Mouse (Mus musculus) liver (tissue): ENCODE results near the gene Arnt2.
A peak's percentile ranks its signal among the peaks of the same experiment; 100 is the strongest.

Experiments
- DNase-seq: peaks from one replicate; pipeline ENCODE4 v3.0.0-alpha.2; 2020; ENCODE audit warnings: mixed read lengths

Gene Arnt2

DNA sequence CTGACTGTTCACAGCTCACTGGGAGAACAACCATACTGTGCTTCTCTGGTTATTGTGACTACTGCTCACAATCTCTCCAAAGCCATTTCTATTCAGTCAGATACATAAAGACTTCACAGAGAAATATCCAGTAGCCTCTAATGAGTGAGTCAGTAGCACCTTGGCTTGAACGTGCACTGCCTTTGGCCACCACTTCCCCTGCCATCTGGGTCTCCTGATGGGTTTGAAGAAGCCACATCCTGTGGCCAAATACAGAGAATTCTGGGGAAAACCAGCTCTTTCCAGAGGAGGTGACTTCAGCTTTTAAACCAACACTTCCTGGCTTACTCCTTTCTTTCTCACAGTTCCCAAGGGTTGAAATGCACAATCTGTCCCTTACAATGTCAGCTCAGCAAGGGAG, 69.0 kb downstream of the Arnt2 start:
- DNase-seq = no peak

DNA sequence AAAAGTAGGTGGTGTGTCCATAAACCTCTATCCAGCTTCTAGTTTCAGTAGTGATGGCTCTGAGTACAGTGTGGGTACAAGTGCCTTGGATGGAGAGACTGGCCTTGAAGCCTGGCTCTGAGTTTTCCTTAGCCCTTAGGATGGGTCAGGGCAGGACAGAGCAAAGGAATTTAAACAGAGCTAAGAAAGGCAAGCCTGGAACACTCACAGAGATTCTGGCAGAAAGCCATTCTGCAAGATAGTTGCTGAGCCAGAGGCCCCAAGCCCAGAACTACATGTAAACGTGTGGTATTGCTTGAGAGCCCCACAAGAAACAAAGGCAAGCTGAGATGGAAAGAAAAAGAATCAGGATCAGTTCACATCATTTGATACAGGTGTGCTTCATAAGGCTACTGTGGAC, 70.8 kb downstream of the Arnt2 start:
- DNase-seq = no peak

DNA sequence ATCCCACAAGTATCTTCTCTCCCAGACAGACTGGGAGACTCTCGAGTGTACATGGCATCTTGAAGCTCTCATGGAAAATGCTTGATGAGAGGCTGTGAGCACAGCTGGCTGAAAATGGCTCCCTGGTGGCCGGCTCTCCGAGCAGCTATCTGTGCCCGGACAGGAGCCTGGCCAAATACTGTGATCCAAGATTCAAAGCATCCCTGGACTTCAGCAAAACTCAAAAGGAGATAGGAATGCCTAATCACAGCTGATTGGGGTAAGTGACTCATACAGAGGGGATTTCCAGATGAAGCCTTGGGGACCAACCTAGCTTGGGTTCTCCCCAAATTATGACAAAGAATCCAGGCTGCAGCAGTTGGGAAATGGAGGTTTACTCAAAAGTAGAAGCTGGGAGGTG, 72.2 kb downstream of the Arnt2 start:
- no peak for DNase-seq

DNA sequence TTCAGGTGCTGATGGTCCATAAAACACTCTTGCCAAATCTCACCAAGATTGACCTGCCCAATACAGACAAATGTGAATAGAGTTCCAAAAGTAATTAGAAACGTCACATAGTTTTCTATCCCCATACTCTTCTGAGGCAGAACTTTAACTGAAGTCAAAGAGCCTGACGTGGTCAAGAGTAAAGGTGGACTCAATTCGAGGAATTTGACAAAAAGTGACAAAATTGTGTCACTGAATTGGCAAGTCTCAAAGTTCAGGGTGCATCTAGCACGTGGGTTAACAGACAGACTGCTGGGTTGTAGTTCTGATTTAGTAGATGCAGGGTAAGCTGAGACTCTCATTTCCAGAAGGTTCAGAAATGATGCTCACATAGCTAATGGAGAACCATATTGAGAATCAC, 73.1 kb downstream of the Arnt2 start:
- DNase-seq = no peak

DNA sequence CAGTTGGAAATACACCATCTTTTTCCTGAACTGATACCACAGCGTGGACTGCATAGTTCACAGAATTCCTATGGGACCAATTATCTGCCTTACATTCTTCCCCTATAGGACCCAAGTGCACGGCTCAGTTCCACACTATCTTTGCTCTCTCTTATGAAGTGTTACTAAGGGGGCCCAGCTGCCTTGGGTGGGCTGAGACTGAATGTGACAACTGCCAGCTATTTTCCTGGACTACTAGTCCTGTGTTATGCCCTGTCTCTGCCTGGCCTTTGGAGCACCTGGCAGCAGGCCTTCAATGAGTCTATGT, 73.4 kb downstream of the Arnt2 start:
- no peak for DNase-seq

DNA sequence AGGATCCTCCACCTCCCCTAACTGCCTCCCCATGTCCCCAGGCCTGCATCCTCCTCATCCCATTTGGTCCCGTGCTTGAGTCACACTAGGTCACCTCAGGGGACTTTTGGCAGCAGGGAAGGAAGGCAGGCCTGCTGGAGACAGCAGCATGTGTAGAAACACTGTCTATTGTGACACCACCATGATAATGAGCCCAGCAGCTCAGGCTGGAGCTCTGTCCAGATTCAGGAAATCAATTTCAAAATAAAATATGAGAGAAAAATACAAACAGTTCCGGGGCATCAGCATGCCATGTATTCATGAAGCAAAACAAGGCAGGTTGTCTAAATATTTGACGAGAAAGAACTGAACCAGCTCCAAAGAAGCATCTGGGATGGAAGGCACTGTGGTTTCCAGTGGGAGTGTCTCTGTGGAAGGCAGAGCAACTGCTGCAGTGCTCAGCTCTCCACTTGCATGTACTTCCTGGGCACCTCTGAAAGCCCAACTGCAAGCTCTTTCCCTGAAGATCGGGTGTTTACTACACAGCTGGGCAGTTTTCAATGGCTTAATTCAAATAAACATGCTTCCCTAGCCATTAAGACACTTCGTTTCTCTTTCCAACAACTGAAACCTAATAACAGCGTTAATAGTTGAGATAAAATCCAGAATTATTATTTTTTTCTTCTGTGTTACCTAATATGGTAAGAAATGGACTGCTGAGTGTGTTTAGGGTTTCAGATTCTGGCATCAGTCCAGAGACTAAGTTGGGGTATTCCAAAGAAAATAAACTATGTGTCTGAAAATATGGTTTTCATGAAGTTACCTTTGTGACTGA, 74.0 kb downstream of the Arnt2 start:
- no peak for DNase-seq

DNA sequence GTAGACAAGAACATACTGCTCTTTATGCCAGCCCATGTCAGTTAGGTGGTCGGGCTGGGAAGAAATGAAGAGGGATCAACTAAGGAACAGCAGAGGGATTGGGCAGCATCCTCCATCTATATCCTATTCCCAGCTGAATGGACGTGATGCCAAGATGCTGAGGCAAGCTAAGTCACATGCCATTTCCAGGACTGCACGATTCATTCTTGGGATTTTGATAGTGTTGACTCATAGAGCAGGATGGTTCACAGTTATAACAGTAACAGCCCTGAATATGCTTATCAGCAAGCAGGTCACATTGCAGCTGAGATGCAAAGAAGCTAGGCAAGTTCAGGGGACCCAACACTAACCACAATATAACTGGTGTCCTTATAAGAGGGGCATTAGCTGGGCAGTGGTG, 76.0 kb downstream of the Arnt2 start:
- no peak for DNase-seq

DNA sequence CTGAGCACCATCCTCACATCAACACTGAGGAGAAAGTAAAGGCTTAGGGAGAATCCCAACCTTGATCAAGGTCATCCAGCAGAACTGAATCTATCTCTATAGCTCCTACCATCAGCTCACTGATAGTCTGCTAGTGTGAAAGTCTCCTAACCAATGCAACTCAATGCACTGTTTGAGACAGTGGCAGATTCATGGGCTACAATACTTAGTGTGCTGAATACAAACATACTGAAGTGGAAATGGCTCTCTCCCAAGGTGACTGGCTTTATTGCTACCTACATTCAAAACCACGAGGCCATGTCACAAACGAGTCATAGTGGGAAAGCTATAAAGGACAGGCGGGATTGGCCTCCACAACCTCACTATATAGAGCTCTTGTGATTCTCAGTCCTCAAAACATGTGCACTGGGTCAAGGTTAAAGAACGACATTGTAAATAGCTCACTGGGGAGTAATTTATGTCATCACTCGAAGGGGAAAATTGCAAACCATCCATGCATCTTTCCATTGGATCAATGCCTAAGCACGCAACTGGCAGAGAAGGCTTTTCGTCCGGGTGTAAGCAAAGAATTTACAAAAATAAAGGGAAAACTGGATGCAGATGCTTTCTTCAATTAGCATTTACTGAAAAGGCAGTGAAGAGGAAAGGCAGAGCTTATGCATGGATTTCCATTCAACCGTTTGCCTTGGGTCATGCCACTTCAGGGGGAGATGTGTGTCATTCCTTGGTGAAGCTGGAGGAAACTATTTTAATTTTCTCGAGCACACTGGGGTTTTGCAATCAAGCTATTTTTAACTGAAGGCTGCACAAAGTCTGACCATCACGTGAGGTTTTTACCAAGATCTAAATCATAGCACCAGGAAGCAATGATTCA, 77.4 kb downstream of the Arnt2 start:
- DNase-seq = no peak

DNA sequence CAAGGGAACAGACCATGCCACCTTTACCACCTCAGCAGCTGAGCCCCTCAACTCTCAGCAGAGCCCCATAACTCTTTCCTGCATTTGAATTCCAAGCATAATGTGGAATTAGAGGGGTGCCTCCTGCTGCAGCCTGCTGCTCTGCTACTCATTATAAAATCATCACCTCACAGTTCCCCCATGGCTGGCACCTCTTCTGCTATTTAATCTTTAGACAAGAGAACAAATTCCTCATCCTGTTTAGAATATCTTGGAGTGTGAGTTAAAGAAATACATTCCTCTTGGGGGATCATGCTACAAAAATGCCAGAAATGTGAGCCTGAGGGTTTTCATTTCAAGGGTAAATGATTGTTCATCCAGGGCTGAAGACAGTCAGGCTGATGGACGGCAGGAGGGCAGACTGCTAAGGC, 80.8 kb downstream of the Arnt2 start:
- DNase-seq = no peak

DNA sequence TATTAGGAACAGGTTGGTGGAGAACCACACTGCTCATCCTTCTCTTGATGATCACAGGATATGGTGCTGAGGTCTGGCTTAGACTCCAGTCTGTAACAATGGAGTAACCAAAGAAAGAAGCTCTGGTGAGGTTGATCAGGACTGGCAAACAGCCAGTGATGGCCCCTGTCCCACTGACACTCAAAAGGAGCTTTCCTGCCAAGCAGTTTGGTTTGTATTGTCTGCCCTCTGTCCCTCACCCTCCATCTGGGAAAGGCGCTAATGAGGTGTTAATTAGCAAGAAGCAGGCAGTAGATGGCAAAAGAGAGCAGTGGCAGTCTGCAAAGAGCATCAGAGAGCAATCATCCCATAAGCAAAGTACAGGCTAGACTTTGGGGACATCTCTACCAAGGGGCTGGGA, 81.2 kb downstream of the Arnt2 start:
- DNase-seq = no peak

DNA sequence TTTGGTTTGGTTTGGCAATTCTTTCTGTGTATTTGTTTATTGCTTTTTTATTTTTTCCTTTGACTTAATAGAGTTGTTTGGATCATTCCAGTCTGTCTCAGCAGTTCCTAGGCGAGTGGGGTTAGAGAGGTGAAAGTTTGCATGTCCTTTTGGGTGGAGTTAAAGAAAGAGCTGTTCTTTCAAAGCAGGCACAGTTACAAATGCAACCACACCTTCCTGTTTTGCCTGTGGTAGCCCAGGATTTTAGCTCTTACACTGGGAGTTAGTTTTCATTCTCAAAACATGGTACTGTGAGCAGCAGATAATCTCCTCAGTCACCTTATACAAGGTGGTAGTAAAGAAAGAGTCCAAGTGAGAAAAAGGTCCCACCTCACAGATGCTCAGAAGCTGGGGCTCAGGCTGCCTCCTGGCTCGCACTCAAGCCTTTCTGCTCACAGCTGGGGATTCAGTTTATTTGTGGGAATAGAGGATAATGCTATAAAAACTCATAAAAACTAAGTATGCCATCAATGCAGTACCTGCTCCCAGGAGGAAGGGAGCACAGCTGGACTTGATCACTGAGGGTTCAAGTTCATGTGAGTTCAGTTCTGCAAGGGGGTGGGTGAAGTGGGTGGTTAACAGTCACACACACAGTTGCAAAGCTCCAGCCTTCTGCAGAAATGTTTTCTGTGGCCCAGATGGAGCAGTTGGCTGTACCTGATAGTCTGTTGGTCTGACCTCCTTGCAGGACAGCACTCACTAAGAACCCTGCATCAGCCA, 84.2 kb downstream of the Arnt2 start:
- DNase-seq = no peak

DNA sequence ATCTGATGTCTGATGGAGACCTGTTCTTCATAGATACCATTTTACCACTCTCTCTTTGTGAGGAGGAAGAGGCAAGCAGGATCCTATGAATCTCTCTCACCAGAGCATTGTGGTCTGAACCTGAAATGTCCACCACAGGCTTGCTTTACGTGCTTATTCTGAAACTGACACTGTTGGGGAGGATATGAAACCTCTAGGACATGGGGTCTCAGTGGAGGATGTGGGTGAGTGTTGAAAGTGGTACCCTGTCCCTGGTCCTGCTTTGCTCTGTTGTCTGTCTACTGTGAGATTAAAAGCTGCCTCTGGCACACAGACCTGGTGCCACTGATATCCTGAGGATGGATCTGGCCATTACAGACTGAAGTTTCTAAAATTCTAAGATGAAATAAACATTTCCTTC, 88.4 kb downstream of the Arnt2 start:
- DNase-seq = no peak

DNA sequence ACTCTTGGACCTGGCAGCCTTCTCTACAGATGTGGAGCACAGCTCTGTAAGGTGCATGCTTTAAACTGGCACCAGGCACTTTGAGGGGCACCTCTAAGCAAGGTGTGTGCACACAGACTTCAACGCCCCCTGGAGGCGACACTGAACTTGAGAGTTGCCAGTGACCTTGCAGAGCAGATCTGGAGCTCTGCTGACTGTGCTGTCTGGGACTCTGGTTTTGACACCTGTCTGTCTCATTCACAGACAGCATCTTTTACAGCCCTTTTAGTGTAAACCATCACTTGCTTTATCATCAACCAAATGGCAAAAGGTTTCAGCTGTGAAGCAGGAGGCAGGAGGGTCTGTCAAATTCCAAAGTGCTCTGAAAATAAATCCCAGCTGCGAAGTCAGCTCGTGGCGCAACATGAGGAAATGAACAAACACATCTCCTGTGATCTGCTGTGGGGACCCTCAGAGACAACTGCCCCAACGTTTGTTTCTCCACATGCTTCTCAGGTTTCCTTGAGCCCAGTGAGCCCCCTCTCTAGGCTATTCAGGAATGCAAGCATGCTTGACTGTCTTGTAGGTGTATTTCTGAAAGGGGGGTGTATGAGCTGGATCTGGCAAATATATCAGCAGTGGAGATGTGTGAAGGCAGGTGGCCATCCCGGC, 94.5 kb downstream of the Arnt2 start:
- peak; percentile 33 for DNase-seq

DNA sequence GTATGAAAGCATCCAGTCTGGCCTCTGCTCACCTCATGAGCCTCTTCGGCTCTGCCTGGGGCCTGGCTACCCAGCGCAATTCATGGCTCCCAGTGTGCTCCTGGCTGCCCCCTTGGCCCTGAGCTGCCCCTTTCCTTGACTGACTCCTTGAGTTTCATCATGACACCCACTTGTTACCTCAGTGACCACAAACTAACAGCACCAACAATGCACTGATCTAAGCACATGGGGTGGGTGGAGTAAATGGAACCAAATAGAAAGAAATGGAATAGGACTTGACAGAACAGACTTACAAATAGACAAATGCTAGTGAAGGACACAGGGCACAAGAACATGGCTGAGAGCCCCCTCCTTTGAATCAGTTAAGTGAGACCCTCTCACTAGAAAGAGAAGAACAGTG, 95.2 kb downstream of the Arnt2 start:
- no peak for DNase-seq

DNA sequence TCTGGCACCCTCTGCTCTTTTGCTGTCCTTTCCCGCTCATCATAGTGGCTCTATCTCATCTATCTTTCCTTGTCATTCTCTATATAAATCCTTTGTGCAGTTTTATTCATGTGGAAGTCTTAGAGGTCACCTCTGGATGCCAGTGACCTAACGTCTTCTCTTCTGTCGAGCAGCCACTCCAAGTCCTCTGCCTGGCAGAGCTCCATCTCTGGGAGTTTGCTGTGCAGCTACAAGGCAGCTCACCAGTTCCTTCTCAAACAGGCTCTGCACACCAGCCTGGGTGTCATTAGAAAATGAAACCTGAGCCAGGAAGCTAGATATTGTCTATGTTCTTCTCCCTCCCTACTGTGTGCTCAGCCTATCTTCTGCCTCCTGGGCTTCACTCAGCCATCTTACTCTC, 98.4 kb downstream of the Arnt2 start:
- DNase-seq = no peak

DNA sequence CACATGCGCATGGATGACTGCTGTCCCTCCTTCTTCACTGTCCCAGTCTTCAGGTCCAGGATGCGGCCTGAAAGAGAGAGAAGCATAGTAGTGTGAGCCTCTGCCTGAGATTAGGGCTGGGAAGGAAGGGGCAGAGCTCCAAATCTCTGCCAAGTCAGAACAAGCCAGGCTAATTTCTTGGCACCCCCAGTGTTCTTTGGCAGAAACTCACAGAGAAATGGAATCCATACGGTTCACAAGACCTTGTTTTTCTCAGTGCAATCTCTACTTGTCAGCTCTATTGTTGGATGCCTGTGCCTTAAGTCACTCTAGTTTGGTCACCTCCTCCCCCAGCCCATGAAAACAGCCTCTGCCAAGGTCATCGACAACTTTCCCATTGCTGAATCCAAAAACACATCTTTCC, 99.1 kb downstream of the Arnt2 start:
- DNase-seq = no peak

DNA sequence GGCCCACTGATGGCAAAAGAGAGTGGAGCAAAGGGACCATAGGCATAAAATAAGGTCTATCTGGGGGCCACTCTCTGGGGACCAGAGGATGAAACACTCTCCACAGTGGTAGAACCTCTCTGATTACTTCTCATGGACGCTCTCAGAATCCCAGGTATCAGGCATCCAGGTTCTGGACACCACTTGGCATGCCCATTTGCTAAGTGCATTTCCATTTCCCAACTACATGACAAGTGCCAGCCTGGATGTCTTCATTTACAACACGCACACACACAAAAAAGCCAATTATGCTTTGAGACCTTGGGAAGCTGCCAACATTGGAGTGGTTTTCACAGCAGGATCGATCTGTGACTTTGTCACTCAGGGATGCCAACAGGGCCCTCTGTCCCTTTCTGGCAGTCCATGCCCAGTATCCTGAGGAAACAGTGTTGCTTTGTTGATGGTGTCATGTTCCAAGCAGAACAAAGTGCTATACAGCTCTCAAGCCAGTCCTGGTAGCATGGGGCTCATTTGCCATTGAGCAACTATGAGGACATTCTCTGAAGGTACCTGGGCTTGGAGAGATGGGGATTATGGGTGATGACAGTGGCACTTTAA, 102.5 kb downstream of the Arnt2 start:
- no peak for DNase-seq

DNA sequence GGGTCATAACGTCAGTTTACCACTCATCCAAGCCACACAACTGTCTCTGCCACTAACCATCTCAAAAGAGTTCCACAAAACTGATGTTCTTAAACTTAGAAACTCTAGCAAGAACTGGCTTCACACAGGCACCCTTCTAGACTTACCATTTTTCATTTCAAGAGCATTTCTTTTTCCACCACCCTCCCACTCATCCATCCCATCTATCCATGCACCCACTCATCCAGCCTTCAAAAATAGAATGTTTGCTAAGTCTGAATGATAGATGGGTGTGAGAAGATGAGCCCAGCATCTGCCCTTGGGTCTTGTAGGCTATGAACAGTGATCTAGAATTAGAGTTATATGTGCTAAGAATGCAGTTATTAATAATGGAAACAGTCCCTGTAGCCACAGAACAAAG, 109.7 kb downstream of the Arnt2 start:
- no peak for DNase-seq

DNA sequence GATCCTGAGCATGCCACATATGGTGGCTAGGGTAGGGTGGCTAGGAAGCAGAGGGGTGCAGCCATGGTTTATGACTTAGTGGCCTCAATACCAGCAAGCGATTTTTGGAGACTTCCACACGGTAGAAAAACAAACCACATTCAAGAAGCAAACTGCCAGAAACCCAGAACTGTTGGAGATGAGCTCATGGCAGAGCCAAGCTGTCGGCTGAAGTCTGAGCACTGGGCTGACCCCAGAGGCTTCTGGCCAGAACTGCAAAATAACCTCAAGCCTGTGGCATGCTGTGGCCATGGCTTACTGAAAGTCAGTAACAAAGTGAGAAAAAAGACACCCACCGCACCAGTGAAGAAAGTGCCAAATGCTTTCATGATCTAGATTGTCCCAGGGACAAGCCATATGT, 110.4 kb downstream of the Arnt2 start:
- DNase-seq = no peak

DNA sequence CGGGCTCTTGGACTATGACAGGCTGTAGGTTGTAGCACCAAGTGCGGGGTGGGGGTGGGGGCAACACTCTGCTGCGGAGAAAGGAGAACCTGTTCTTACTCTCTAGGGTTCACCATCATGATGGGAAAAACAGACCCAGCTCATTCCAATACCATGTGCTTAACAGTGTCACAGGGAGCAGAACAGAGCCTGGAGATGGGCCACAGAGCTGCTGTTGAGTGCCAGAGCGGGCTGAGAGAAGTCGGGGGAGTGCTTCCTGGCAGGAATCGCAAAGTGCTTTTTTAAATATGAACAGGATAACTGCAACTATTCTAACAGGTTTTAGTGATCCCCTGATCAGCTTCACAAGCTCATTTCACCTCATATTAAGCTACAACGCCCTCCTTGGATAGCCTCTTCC, 116.9 kb downstream of the Arnt2 start:
- DNase-seq = no peak

DNA sequence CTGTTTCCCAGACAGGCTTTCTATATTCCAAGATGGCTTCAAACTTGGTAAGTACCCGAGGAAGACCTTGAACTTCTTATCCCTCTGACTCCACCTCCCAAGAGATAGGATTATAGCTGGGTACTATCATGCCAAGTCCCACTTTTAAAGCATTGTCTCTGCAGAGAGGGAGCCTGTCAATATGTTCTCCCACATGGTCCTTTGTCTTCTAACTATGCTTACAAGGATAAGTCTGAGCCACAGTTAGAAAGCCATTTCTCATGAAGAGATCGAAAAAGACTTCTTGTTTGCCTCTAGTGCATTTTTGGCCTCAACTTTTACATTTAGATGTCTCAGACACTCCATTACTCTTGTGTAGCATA, 122.8 kb downstream of the Arnt2 start:
- DNase-seq = no peak

DNA sequence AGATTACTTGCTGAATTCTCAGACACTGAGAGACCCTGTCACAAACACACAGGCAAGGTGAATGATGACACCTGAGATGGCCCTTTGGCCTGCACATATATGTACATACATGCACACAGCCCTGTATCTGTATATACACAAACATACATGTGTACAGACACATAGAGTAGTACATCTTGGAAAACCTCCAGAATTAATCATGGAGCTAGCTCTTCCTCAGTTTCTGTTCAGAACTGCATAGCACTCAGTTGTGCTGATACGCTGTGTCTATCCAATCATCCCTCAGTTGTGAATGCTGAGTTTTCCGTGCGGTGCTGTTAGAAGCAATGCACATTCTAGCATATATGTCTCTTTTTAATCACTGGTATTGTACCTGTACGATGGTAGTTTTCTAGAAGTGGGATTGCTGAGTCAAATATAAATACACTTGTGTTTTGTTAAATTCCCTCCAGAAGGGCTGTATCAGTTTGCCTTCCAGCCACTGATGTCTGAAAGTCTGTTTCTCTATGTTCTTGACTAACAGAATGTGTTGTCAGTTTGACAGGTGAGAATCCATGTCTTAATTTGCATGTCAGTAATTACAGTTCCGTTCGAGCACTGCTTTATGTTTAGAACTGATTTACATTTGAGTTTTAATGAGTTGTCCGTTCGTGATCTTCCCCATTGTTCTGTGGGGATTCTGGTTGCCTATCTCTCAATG, 123.3 kb downstream of the Arnt2 start:
- no peak for DNase-seq
